Mouse (Mus musculus): Measurements from ENCODE around the gene BC061237. TPM values are rescaled to one million over a fixed set of nuclear protein-coding genes. Genes with fewer than 3 reads are reported as not detected.

Gene BC061237
- polyA plus RNA-seq (2015; fragmentation: Nextera tagmentation; extraction: Ambion mirVana), result not detected in 2 replicates

GRCm38 (mm10) chr14:44492163-44492562, at the start of gene BC061237:
Gene BC061237 (plus strand): TSS chr14:44492463.

GRCm38 (mm10) chr14:44517976-44518375, 25.7 kb downstream of the BC061237 start, which contains the start of gene Gm17093:
Gene Gm17093 (plus strand): TSS chr14:44518276.

Other genes with a start within 250 kb of the BC061237 start
- not detected in 2 replicates for gene Gm8220, start 206.9 kb upstream of the BC061237 start, polyA plus RNA-seq (2015; fragmentation: Nextera tagmentation; extraction: Ambion mirVana)
- not detected in 2 replicates for gene Gm5930, start 153.9 kb upstream of the BC061237 start, polyA plus RNA-seq (2015; fragmentation: Nextera tagmentation; extraction: Ambion mirVana)
- gene Gm8229, start 127.1 kb upstream of the BC061237 start, polyA plus RNA-seq (2015; fragmentation: Nextera tagmentation; extraction: Ambion mirVana), result not detected in 2 replicates
- gene Gm3371, start 81.8 kb upstream of the BC061237 start, polyA plus RNA-seq (2015; fragmentation: Nextera tagmentation; extraction: Ambion mirVana), result not detected in 2 replicates
- gene Gm8232, start 58.8 kb upstream of the BC061237 start, polyA plus RNA-seq (2015; fragmentation: Nextera tagmentation; extraction: Ambion mirVana), result not detected in 2 replicates
- gene Gm17093, start 25.8 kb downstream of the BC061237 start, polyA plus RNA-seq (2015; fragmentation: Nextera tagmentation; extraction: Ambion mirVana), result not detected in 2 replicates
- gene Gm8247, start 90.7 kb downstream of the BC061237 start, polyA plus RNA-seq (2015; fragmentation: Nextera tagmentation; extraction: Ambion mirVana), result not detected in 2 replicates
- gene Gm5624, start 135.5 kb downstream of the BC061237 start, polyA plus RNA-seq (2015; fragmentation: Nextera tagmentation; extraction: Ambion mirVana), result not detected in 2 replicates
- gene Gm8257, start 214.0 kb downstream of the BC061237 start, polyA plus RNA-seq (2015; fragmentation: Nextera tagmentation; extraction: Ambion mirVana), result not detected in 2 replicates